Mouse (Mus musculus) heart, adult 18-20 months (tissue): ENCODE data around the gene H2-D1. TPM values are rescaled to one million over a fixed set of nuclear protein-coding genes. Genes with fewer than 3 reads are reported as not detected.
A peak's percentile ranks its signal among the peaks of the same experiment; 100 is the strongest.

Source experiments
- DNase-seq, 2 experiments: peaks; one replicate each; pipeline ENCODE4 v3.0.0; 2021 to 2022; ENCODE audit warnings: mixed read lengths in 1 of 2
- total RNA-seq, 2 experiments: library from RNA; stranded (reverse); gene quantifications; 2 replicates each; pipeline ENCODE4 v1.2.3; 2021

Gene H2-D1
- total RNA-seq, 2 experiments from 2014 or later = 164 to 263 TPM

- peak; percentile 36 to 58 for DNase-seq
These were observed 21.9 kb upstream of the H2-D1 start for GRCm38 (mm10) chr17:35240384-35241304.

- DNase-seq = peak; percentile 95 to 98
These were observed 21.1 kb upstream of the H2-D1 start, which contains the start of gene Ddx39b for GRCm38 (mm10) chr17:35241305-35242014. Gene Ddx39b, plus strand, starts transcription at chr17:35241746.

- DNase-seq = peak; percentile 60 to 62
These were observed 20.3 kb upstream of the H2-D1 start for GRCm38 (mm10) chr17:35242015-35242941.

GRCm38 (mm10) chr17:35243086-35243485, 19.4 kb upstream of the H2-D1 start:
- peak; percentile 59 to 63 for DNase-seq

- DNase-seq = no peak
These were observed 17.5 kb upstream of the H2-D1 start for GRCm38 (mm10) chr17:35244999-35245398.

- DNase-seq = no peak
These were observed 16.6 kb upstream of the H2-D1 start for GRCm38 (mm10) chr17:35245731-35246623.

GRCm38 (mm10) chr17:35247144-35247543, 15.4 kb upstream of the H2-D1 start:
- DNase-seq = no peak

- no peak for DNase-seq
These were observed 13.5 kb upstream of the H2-D1 start for GRCm38 (mm10) chr17:35248986-35249385.

- DNase-seq = no peak
These were observed 12.9 kb upstream of the H2-D1 start for GRCm38 (mm10) chr17:35249451-35250197.

- no peak for DNase-seq
These were observed 12.0 kb upstream of the H2-D1 start for GRCm38 (mm10) chr17:35250348-35251120.

- no peak for DNase-seq
These were observed 11.3 kb upstream of the H2-D1 start for GRCm38 (mm10) chr17:35251162-35251719.

GRCm38 (mm10) chr17:35251981-35252380, 10.5 kb upstream of the H2-D1 start:
- no peak for DNase-seq

GRCm38 (mm10) chr17:35252619-35253292, 9.8 kb upstream of the H2-D1 start:
- no peak for DNase-seq

- DNase-seq = no peak
These were observed 9.0 kb upstream of the H2-D1 start for GRCm38 (mm10) chr17:35253293-35254093.

GRCm38 (mm10) chr17:35254241-35255098, 8.1 kb upstream of the H2-D1 start:
- DNase-seq = peak in 1 of 2 experiments; percentile 78

- no peak for DNase-seq
These were observed 7.2 kb upstream of the H2-D1 start for GRCm38 (mm10) chr17:35255301-35255700.

- DNase-seq = no peak
These were observed 6.8 kb upstream of the H2-D1 start for GRCm38 (mm10) chr17:35255704-35256103.
